Mouse (Mus musculus): Measurements from ENCODE around the gene Sell. TPM values are rescaled to one million over a fixed set of nuclear protein-coding genes. Genes with fewer than 3 reads are reported as not detected.

Sell gene
- polyA plus RNA-seq, 1 experiment = not detected

DNA sequence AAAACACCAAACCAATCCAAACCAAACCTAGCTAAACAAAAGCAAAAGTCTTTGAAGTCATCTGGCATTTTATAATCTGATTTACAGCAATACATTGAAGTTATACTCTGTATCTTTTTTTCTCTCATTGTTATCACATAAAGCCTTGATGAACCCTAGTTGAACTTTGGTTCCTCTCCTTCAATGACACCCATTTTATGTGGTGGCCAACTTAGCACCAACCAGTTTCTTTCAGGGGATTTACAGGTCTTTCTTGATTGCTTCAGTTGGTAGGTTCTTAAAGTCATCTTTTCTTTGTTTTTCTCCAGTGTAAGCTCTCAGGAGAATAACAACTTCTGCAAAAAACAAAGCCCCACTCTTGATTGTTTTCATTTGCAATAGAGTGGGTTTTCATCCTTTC, 7.5 kb downstream of the Sell start:
- no peak for TF ChIP-seq POLR2AphosphoS2 (IDR thresholded peaks at IDR 0.05; ENCODE audit: insufficient read length, low read depth)
- no peak for TF ChIP-seq REST (IDR thresholded peaks at IDR 0.05; ENCODE audit: insufficient read depth, insufficient read length)
- no peak for TF ChIP-seq USF1 (IDR thresholded peaks at IDR 0.05; ENCODE audit: low read depth)
- no peak for TF ChIP-seq MYOG (IDR thresholded peaks at IDR 0.05; ENCODE audit: control insufficient read depth in 1 of 3, insufficient read depth in 1 of 3, insufficient read length in 2 of 3, low read depth in 2 of 3)
- Histone ChIP-seq H3K27me3 (ENCODE audit: control insufficient read depth, insufficient read depth, insufficient read length) (no peaks in the 10 kb centered on the region), H3ac (ENCODE audit: control insufficient read depth, insufficient read length) (no peak overlapping the region)

DNA sequence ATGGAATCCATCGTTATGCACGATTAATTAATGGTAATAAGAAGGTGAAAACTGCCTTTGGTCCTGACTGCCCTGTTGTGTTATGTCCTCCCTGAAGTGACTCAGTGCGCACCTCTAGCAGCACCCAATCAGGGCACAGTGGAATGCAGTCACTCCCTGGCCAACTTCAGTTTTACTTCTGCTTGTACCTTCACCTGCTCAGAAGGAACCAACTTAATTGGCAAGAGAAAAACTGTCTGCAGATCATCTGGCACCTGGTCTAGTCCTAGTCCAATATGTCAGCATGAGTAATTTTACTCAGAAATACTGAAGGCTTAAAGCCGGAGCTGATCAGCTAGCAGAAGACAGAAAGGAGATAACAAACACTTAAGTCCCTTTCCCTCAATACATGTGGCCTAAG, 8.7 kb downstream of the Sell start:
- Histone ChIP-seq H3K4me3 (no peak overlapping the region), H3K36me3 (ENCODE audit: control insufficient read depth, insufficient read depth) (no peaks in the 10 kb centered on the region), H3K79me2 (ENCODE audit: control insufficient read depth, insufficient read depth) (no peaks in the 10 kb centered on the region), H3ac (ENCODE audit: control insufficient read depth, insufficient read length) (no peak overlapping the region), H3K4me2 (ENCODE audit: low read depth) (no peak overlapping the region), H3K27me3 (ENCODE audit: control insufficient read depth, insufficient read depth, insufficient read length) (no peaks in the 10 kb centered on the region)
- no peak for TF ChIP-seq POLR2A (IDR thresholded peaks at IDR 0.05; ENCODE audit: insufficient read length, low read depth)
- TF ChIP-seq MAX (IDR thresholded peaks at IDR 0.05; ENCODE audit: low read depth) = no peak
- no peak for TF ChIP-seq SRF (IDR thresholded peaks at IDR 0.05; ENCODE audit: control insufficient read depth, insufficient read length, low read depth)
- TF ChIP-seq E2F4 (IDR thresholded peaks at IDR 0.05; ENCODE audit: insufficient read depth) = no peak
- TF ChIP-seq USF1 (IDR thresholded peaks at IDR 0.05; ENCODE audit: low read depth) = no peak
- TF ChIP-seq TCF3 (IDR thresholded peaks at IDR 0.05; ENCODE audit: insufficient read length, low read depth) = no peak
- TF ChIP-seq MYOD1 (IDR thresholded peaks at IDR 0.05; ENCODE audit: control insufficient read depth in 1 of 3, insufficient read length in 2 of 3, low read depth in 2 of 3) = no peak
- TF ChIP-seq REST (IDR thresholded peaks at IDR 0.05; ENCODE audit: insufficient read depth, insufficient read length) = no peak
- TF ChIP-seq POLR2AphosphoS2 (IDR thresholded peaks at IDR 0.05; ENCODE audit: insufficient read length, low read depth) = no peak
- TF ChIP-seq MYOG (IDR thresholded peaks at IDR 0.05; ENCODE audit: control insufficient read depth in 1 of 3, insufficient read depth in 1 of 3, insufficient read length in 2 of 3, low read depth in 2 of 3) = no peak
- no peak for TF ChIP-seq TCF12 (IDR thresholded peaks at IDR 0.05; ENCODE audit: insufficient read depth, poor library complexity, severe bottlenecking)
- TF ChIP-seq CEBPB (IDR thresholded peaks at IDR 0.05; ENCODE audit: insufficient read depth, poor library complexity, severe bottlenecking) = no peak

More for the DNA sequence above, 7.5 kb downstream of the Sell start:
- H3K4me3 ChIP-seq = no peak overlapping the region
- no peaks in the 10 kb centered on the region for H3K36me3 ChIP-seq (ENCODE audit: control insufficient read depth, insufficient read depth)
- H3K4me2 ChIP-seq (ENCODE audit: low read depth) = no peak overlapping the region
- H3K79me2 ChIP-seq (ENCODE audit: control insufficient read depth, insufficient read depth) = no peaks in the 10 kb centered on the region

DNA sequence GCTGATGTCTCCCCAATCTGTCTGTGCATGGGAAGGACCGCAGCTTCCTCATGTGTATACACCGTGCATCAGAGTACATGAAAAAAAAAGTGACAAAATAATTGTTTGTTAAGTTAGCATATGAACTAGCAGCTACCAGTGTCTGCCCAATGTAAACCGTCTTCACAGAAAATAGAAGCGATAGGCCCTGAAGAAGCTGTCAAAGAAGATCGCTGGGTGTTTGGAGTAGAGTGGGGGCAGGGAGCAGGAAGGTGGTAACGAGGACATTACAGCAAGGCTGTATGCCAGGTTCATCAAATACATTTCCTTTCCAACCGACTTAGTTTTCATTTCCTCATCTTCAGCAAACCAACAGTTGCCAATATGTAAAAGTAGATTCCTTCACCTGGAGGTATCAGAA, 9.3 kb downstream of the Sell start:
- TF ChIP-seq POLR2A (IDR thresholded peaks at IDR 0.05; ENCODE audit: insufficient read length, low read depth) = no peak
- no peak for TF ChIP-seq TCF3 (IDR thresholded peaks at IDR 0.05; ENCODE audit: insufficient read length, low read depth)
- TF ChIP-seq SRF (IDR thresholded peaks at IDR 0.05; ENCODE audit: control insufficient read depth, insufficient read length, low read depth) = no peak
- no peak for TF ChIP-seq MYOG (IDR thresholded peaks at IDR 0.05; ENCODE audit: control insufficient read depth in 1 of 3, insufficient read depth in 1 of 3, insufficient read length in 2 of 3, low read depth in 2 of 3)
- H3K27me3 ChIP-seq (ENCODE audit: control insufficient read depth, insufficient read depth, insufficient read length) = no peaks in the 10 kb centered on the region
- no peak overlapping the region for H3K4me2 ChIP-seq (ENCODE audit: low read depth)
- H3ac ChIP-seq (ENCODE audit: control insufficient read depth, insufficient read length) = no peak overlapping the region
- H3K4me3 ChIP-seq = no peak overlapping the region
- H3K79me2 ChIP-seq (ENCODE audit: control insufficient read depth, insufficient read depth) = no peaks in the 10 kb centered on the region
- no peaks in the 10 kb centered on the region for H3K36me3 ChIP-seq (ENCODE audit: control insufficient read depth, insufficient read depth)

DNA sequence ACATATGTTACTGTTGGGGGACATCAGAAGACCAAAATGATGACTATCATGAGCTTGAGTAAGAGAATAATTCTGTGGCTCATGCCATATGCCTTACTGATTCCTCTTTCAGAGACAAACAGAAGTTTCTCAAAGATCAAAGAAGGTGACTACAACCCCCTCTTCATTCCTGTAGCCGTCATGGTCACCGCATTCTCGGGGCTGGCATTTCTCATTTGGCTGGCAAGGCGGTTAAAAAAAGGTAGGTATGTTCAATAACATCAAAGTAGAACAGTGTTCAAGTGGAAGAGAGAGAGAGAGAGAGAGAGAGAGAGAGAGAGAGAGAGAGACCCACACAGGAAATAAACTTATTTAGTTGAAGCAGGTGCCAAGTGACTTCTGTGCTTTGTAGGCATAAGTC, 10.2 kb downstream of the Sell start:
- Histone ChIP-seq H3K4me2 (ENCODE audit: low read depth) (no peak overlapping the region), H3K4me3 (no peak overlapping the region), H3K36me3 (ENCODE audit: control insufficient read depth, insufficient read depth) (no peaks in the 10 kb centered on the region), H3K27me3 (ENCODE audit: control insufficient read depth, insufficient read depth, insufficient read length) (no peaks in the 10 kb centered on the region), H3ac (ENCODE audit: control insufficient read depth, insufficient read length) (no peak overlapping the region), H3K79me2 (ENCODE audit: control insufficient read depth, insufficient read depth) (no peaks in the 10 kb centered on the region)
- TF ChIP-seq E2F4 (IDR thresholded peaks at IDR 0.05; ENCODE audit: insufficient read depth) (no peak), TCF12 (IDR thresholded peaks at IDR 0.05; ENCODE audit: insufficient read depth, poor library complexity, severe bottlenecking) (no peak), POLR2AphosphoS2 (IDR thresholded peaks at IDR 0.05; ENCODE audit: insufficient read length, low read depth) (no peak), USF1 (IDR thresholded peaks at IDR 0.05; ENCODE audit: low read depth) (no peak), CEBPB (IDR thresholded peaks at IDR 0.05; ENCODE audit: insufficient read depth, poor library complexity, severe bottlenecking) (no peak), MYOD1 (IDR thresholded peaks at IDR 0.05; ENCODE audit: control insufficient read depth in 1 of 3, insufficient read length in 2 of 3, low read depth in 2 of 3) (no peak), REST (IDR thresholded peaks at IDR 0.05; ENCODE audit: insufficient read depth, insufficient read length) (no peak), TCF3 (IDR thresholded peaks at IDR 0.05; ENCODE audit: insufficient read length, low read depth) (no peak), MYOG (IDR thresholded peaks at IDR 0.05; ENCODE audit: control insufficient read depth in 1 of 3, insufficient read depth in 1 of 3, insufficient read length in 2 of 3, low read depth in 2 of 3) (no peak), SRF (IDR thresholded peaks at IDR 0.05; ENCODE audit: control insufficient read depth, insufficient read length, low read depth) (no peak), MAX (IDR thresholded peaks at IDR 0.05; ENCODE audit: low read depth) (no peak), POLR2A (IDR thresholded peaks at IDR 0.05; ENCODE audit: insufficient read length, low read depth) (no peak)

DNA sequence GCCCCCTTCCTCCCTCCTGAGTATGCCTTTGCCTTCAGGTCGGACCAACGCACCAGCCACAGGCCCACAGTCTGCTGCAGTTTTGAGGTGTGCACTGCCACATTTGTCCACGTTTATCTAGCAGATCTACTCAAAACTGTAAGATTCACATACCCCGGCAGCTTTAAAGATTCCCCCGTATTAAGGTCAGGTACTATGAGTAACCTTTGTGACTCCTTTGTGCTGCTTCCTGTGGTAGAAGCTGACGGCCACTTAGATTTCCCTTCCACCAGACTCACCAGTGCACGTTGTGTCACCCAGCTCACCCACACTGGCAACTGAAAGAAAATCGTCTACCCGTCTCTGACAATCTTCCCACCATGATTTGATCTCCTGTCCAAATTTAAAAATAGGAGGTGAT, 11.3 kb downstream of the Sell start:
- Histone ChIP-seq H3K36me3 (ENCODE audit: control insufficient read depth, insufficient read depth) (no peaks in the 10 kb centered on the region), H3ac (ENCODE audit: control insufficient read depth, insufficient read length) (no peak overlapping the region), H3K79me2 (ENCODE audit: control insufficient read depth, insufficient read depth) (no peaks in the 10 kb centered on the region), H3K4me2 (ENCODE audit: low read depth) (no peak overlapping the region), H3K27me3 (ENCODE audit: control insufficient read depth, insufficient read depth, insufficient read length) (no peaks in the 10 kb centered on the region), H3K4me3 (no peak overlapping the region)
- no peak for TF ChIP-seq CEBPB (IDR thresholded peaks at IDR 0.05; ENCODE audit: insufficient read depth, poor library complexity, severe bottlenecking)
- TF ChIP-seq MYOD1 (IDR thresholded peaks at IDR 0.05; ENCODE audit: control insufficient read depth in 1 of 3, insufficient read length in 2 of 3, low read depth in 2 of 3) = no peak

Measured in myocyte (in vitro differentiated cells).